Mouse (Mus musculus) gastrocnemius, postnatal 14 days (tissue): ENCODE data around the gene Prc1. TPM values are rescaled to one million over a fixed set of nuclear protein-coding genes. Genes with fewer than 3 reads are reported as not detected.

Experiments
- DNase-seq: peaks from one replicate; pipeline ENCODE4 v3.0.0; 2021; ENCODE audit warnings: mixed read lengths
- intact Hi-C: fragments of 180-260 bp; cut with DNase I; formaldehyde crosslinking; loops from one replicate; pipeline ENCODE4 v1.15.1; 2025; ENCODE audit warnings: low total_unique reads
- total RNA-seq, 2 experiments: library from RNA; stranded (reverse); gene quantifications; 2 replicates each; pipeline ENCODE4 v1.2.3; 2021

Gene Prc1
- total RNA-seq, 2 experiments from 2014 or later, result 7.6 to 8.8 TPM

DNA sequence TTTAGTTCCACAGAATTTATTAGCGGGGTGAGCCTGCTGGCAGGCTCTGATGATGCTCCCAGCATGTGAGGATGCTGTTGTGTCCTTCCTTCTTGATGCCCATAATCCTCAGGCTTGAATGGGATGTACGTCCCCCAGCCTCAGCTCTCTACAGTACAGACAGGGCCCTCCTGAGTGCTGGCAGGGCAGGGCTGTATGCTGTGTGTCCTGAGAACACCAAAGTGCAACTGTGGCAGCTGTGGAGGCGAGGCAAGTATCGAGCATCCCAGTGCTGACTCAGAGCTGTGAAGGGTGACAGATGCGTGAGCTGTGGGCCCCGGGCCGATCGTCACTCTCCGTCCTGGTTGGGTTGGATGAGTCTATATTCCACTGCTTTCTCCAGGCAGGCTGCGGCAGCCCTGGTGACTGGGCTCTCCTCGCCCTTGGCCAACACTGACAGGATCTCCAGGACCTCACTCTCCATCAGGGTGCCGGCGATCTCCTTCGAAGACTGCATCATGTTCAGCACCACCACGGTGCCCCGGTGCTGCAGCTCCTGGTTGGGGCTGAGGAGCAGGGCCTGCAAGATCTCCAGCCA lies 31.1 kb downstream of the Prc1 start:
- DNase-seq, result no peak
- intact Hi-C loops, result no loop called here

DNA sequence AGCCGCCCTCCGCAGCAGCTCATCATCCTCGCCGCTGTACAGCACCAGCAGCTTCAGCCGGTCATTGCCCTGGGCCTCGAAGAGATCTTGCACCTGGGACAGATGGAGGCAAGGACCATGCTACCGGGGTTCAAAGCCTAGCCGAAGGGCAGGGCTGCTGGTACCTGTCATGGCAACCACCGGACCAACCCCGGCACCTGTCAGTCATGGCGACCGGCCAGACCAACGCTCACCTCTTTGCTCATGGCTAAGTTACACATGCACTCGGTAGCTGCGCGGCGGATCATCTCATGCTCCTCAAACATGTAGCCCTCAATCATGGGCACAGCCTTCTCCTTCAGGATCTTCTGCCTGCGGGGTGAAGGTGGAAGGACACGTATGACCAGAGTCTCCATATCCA lies 31.8 kb downstream of the Prc1 start:
- intact Hi-C loops, result no loop called here
- no peak for DNase-seq

DNA sequence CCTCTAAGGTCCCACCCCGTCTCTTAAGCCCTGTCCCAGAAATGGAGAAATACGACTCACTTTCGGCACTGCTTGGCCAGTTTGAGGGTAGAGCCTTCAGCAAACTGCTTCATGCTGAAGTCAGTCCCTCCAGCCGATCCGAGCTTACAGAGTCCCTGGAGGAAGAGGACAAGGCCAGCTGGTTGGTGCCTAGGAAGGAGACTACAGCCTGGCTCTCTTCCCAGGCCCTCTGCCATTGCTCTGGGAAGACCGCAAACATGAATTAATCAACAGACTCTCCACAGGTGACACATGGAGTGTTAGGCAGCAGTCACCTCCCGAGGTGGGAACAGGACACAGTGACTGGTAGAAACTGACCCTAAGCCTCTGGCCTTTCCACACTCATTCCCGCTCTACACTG lies 36.0 kb downstream of the Prc1 start:
- intact Hi-C loops, result no loop called here
- DNase-seq, result no peak

DNA sequence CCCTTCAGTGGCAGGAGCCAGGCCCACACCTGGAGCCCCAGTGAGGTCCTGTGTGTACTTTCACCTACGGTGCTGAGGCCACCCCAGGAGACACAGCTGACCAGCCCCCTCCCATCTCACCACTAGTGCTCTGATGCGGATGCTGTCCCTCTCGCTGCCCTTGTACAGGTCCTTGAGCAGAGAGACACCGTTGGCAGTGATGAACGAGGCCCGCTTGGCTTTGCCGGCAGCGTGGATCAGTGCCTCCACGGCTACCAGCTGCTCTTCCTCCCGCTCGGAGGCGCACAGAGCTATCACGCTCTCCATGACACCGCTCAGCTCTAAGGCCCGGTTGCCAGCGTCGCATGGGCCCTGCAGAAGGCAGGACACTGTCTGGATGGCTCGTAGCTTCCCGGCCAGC lies 37.2 kb downstream of the Prc1 start:
- no peak for DNase-seq
- intact Hi-C loops, result no loop called here

DNA sequence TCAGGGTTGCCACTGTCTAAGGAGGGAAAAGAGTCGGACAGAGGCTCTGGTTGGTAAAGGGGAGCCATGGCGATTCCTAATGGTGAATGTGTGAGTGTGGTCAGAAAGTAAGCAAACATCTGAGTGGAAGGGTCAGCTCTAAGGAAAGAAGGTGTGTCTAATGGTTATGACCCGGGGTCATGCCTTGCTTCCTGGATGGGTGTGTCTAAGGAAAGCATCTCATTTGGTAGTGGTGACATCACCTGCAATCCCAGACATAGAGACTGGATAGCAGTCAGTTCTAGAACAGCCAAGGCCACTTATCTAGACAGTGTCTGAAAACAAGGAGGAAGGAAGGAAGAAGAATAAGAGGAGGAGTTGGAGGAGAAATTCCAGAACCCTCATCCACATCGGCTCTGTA lies 40.6 kb downstream of the Prc1 start:
- intact Hi-C loops, result no loop called here
- DNase-seq, result no peak

DNA sequence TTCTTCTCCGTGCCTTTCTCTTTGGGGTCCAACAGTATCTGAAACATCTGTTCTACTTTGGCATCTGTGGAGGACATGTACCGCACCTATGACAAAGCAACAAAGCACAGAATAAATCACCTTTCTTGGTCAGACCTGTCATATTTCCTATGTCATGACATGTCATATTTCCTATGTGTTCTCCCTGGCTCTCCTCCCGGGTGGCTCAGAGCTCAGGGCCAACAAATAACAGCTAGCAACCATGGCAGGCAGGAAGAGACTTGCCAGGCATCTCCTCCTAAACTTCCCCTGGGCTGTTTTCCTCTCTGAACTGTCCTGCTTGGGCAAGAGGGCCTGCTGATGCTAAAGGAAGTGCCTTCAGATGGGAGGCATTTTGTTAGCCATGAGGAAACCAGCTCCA lies 42.7 kb downstream of the Prc1 start:
- intact Hi-C loops, result no loop called here
- no peak for DNase-seq

DNA sequence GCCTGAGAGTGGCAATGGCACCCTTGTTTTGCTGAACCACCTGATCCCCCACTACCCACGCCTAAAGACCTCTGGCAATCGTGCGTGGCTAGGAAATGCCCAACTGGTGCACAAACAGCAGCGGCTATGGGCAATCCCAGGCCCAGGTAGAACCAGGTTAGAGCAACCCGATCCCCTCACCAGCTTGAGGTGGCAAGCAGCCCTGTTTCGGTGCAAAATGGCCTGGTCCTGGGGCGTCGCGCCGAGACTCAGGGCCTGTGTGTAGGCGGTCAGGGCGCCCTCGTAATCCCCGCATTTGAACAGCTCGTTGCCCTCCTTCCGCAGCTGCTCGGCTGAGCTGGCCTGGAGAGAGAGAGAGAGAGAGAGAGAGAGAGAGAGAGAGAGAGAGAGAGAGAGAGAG lies 45.1 kb downstream of the Prc1 start:
- intact Hi-C loops, result no loop called here
- no peak for DNase-seq

DNA sequence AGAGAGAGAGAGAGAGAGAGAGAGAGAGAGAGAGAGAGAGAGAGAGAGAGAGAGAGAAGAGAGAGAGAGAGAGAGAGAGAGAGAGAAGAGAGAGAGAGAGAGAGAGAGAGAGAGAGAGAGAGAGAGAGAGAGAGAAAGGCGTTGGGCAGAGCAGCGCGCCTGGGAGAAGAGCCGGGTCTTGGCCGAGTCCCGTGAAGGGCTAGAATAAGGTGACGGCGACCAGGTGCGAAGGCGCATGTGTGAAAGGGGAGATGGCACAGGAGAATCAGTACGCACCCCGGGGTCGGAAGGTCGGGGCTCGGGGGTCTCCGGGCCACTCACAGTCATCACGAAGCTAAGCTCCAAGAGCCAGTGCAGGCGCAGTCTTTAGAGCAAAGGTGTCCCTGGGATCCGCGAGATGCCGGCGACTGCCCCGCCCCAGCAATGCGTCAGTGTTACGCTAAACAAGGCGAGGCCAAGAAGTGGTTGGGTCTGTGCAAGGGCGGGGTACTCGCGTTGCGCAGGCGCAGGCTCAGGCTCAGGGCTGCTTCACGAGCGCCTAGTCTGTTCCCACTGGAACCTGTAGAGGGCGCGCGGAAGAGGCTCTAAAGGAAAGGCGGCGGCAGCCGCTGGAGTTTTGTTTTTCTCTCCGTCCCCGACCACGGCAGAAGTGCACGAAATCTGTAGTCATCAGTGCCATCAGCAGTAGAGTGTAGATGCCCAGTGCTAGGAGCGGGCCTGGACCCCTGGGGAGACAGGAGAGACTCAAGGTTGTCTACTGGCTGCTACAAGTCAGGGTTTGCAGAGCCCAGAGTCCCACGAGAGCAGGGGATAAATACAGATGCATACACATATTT lies 45.8 kb downstream of the Prc1 start:
- intact Hi-C loops, result loop anchor here (2.0 kb wide), 1 partner anchor 31 kb away; the partner anchor contains the start of gene Man2a2
- peak; percentile 98 for DNase-seq

DNA sequence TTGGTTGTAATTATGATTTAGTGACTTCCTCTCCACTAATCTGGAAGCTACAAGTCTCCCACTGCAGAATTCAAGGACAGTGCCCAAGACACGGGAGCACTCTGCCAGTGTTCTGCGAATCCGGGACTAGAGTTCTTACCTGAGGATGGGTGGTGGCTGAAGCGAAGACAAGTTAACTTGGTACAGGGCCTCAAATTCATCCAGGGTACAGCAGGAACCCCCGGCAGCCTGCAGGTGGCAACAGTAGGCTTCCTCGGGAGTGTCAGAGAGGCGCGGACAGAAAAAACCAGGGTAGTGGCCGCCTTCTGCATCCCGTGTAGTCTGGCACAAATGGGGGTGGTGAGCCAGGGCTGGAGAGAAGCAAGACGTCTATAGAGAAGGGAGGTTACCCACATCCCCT lies 46.5 kb downstream of the Prc1 start, which contains the start of gene Unc45a:
Unc45a (minus strand) TSS at position 213 of the 400 bp plus-strand sequence.
- intact Hi-C loops, result loop anchor here (2.0 kb wide), 1 partner anchor 30 kb away; the partner anchor contains the start of gene Man2a2
- DNase-seq, result peak; percentile 69

DNA sequence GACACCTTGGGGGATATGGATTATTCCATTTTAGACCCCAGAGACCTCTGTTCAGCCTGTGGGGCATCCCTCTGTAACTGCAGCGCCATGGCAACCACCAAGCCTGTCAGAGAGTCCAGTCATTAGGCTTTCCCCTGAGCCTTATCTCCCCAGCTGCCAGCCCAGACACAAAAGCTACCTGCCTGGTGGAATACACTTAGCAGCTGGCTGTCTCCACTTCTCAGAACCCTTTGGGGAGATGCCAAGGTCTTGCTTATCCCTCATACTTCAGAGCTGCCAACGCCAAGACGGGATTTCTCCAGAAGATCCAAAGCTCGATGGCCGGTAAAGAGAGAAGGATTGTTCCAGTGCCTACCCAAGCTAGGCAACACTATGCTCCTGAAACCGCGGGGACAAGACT lies 47.5 kb downstream of the Prc1 start:
- DNase-seq, result no peak
- intact Hi-C loops, result loop anchor here (2.0 kb wide), 1 partner anchor 29 kb away; the partner anchor contains the start of gene Man2a2

DNA sequence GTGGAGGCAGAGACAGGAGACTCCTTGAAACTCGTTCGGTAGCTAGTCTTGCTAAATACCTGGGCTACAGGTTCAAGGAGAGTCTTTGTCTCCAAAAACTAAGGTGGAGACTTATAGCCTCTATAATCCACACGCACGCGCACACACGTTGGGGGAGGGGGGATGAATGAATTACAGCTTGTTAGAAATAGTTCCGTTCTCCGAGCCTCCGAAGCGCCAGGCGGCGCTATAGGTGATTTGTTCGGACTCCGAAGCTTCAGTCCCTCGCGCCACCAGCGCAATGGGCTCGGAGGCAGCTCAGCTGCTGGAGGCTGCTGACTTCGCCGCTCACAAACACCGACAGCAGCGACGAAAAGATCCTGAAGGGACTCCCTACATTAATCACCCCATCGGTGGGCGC lies 48.6 kb downstream of the Prc1 start, which contains the start of gene Hddc3:
Hddc3 (plus strand) TSS at position 247 of the 400 bp plus-strand sequence.
- intact Hi-C loops, result no loop called here
- DNase-seq, result peak; percentile 93

DNA sequence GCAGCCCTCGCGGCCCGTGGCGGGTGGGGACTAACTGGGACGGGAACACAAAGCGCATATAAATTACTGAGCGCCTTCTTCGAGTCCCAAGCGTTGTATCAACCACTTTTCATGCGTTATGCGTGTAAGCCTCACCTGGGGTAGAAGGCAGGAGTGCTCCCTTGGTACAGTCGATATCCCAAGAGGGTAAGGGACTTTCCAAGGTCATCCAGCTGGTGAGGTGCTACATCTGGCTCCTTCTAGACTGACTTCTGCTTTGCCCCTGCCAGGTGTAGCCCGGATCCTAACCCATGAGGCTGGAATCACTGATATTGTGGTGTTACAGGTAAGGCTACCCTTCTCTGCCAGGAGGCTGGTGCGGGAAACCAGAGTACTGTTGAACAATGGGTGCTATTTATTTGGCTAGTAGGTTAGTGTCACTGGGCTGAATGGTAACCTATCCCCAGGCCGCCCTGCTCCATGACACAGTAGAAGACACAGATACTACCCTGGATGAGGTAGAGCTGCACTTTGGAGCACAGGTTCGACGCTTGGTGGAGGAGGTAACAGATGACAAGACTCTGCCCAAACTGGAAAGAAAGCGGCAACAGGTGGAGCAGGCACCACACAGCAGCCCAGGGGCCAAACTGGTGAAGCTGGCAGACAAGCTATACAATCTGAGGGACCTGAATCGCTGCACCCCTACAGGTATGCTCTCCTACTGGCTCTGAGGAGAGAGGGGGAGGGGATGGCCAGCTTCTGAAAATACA lies 49.2 kb downstream of the Prc1 start:
- intact Hi-C loops, result no loop called here
- DNase-seq, result no peak

DNA sequence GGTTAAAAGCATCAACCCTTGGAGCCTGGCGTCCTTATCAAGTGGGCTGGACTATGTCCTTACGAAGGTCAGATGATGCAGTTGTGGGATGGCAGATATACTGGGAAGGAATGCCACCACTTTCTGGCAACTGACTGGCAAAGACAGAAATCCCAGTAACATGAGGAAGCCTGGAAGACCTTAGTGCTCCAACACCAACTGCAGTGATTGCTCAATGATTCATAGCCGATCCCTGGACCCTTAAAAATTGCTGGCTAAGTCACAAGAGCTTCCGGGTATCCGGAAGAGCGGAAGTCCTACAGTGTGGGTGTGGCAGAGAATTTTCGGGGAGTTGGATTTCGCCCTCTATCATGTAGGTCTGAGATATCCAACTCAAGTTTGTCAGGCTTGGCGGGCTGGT lies 51.9 kb downstream of the Prc1 start:
- intact Hi-C loops, result no loop called here
- DNase-seq, result no peak

DNA sequence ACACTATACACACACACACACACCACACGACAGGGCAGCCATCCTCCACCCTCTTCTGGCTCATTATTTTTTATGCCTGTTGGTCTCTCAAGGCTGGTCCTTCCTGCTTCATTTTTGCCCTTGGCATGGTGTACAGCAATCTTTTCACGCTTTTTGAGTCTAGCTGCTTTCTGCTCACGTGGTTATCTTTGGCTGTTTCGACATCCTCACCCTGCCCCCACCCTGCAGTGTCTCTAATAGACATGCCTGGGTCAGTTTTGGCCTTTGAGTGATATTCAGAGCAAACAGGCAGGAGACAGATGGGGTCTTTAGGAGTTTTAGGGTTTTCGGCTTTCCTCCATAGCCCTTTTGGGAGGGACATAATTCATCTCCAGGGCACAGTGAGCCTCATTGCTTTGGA lies 52.6 kb downstream of the Prc1 start:
- intact Hi-C loops, result no loop called here

DNA sequence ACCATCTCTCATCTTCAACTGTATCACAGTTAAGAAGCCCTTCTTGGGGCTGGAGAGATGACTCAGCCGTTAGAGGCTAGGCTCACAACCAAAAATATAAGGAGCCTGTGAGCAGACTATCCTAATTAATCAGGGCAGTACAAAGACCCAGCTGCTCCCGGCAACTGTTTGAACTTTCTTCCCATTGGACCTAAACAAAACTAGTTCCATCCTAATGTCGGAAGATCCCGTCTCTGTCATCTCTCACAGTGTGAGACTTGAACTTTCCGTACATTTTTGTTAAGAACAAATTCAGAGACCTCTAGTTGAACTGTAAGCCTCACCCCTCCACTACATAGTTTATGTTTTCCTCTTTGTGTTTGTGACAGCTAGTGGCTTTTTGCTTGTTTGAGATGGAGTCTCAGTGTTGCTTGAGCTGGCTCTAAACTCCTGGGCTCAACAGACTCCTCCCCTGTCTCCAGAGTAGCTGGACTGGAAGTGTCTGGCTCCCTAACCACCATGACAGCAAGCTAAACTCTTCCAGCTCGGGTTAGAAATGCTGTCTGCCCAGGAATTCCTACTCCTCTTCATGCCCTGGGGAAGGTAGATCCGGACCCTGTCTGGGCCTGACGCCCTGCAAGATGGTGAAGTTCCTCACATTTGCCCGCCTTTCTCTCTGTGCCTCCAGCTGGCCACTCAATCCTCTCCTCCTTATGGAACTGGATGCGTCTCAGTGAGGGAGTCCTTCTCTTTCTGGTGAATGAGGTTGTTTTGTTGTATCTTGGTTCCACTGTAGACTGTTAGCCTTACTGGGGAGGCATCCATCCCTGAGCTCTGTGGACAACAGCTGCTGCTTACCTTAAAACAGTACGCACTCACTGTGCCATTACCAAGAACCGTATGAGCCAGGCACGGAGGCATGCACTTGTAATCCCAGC lies 53.7 kb downstream of the Prc1 start:
- intact Hi-C loops, result no loop called here
- DNase-seq, result no peak

More for the DNA sequence above, 52.6 kb downstream of the Prc1 start:
- no peak for DNase-seq

DNA sequence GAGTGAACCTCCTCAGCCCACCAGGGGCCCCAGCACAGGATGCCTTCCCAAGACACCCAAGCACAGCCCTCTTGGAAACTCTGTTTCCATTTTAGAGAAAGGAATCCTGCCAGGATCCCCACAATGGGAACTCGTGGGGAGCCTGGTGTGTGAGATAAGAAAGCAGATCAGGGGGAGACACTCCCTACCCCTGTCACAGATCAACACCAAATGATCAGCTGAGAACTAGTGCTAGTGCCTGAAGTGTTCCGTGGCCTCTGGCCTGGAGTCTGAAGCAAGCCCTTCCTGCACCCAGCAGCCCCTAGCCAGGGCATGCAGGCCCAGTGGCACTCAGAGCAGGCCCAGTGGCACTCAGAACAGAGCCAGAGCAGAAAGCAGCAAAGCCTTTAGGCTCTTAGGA lies 56.6 kb downstream of the Prc1 start:
- DNase-seq, result no peak
- intact Hi-C loops, result no loop called here

DNA sequence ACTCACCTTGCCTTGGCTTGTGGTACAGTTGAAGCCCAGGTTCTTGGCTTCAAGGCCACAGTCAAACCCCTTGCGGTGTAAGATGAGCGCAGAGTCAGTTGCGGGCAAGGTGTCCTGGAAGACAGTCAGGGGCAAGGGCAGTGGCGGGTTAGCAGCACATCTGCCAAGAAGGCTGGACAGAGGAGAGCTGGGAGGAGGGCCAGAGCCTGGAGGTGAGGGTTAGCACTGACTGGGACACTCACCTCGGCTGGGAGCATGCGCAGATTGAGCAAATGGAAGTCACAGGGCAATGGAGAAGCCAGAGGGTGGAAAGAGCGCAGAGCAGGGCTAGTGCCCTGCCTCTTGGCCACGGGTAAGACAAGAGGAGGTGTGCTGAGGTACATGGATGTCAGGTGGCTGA lies 58.7 kb downstream of the Prc1 start:
- peak; percentile 57 for DNase-seq
- intact Hi-C loops, result no loop called here

DNA sequence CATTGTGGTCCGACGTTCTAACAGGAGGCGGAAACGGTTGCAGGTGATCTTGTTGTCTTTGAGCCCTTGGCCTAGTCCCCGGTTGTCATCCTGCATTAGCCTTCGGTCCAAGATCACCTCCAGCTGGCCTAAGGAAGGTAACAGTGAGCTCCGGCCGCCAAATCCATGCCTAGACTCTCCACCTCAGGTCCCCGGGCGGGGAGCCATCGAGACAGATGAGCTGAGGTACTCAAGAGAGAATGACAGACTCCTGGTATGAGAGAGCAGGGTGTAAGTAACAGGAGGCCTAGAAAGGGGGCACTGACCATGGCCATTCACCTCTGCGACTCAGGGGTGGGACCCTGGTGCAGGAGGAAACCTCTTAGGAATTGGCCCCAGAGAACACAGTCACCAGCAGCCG lies 62.1 kb downstream of the Prc1 start:
- intact Hi-C loops, result no loop called here

DNA sequence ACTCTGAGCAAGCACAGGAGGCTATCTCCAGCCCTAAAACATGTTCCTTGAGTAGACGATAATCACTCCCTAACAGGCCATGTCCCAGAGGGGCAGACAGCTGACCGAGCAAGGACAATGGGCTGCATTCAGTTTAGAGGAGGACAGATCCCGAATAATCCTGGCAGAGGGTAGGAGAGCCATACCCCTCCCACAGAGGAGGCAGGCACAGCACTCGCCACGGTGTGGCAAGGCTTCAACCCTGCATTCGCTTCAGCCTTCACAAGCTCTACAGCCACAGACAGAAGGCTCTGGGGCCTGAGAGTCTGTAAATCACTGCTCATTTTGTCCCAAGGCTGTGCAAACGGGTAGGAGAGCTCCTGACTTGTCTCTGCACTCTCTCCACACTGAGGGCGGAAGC lies 62.9 kb downstream of the Prc1 start:
- intact Hi-C loops, result no loop called here
- DNase-seq, result no peak

More for the DNA sequence above, 62.1 kb downstream of the Prc1 start:
- DNase-seq, result no peak
